Mouse (Mus musculus) olfactory bulb, adult 2 months (tissue): Measurements from ENCODE around the gene Eif4e2. TPM values are rescaled to one million over a fixed set of nuclear protein-coding genes. Genes with fewer than 3 reads are reported as not detected.

Source experiments
- H3K27ac ChIP-seq: fragments of 200-500 bp; 2 replicates; pipeline ENCODE4 v1.5.1; 2012; ENCODE audit warnings: low read depth, low read length; ENCODE audit not compliant: insufficient read depth
- H3K4me1 ChIP-seq: fragments of 200-500 bp; 2 replicates; pipeline ENCODE4 v1.6.1; 2012; ENCODE audit warnings: low read length; ENCODE audit not compliant: control insufficient read depth, insufficient read depth
- H3K4me3 ChIP-seq: fragments of 200-500 bp; 2 replicates; pipeline ENCODE4 v1.5.1; 2012; ENCODE audit warnings: mild to moderate bottlenecking, low read depth, low read length, moderate library complexity; ENCODE audit not compliant: insufficient read depth
- CTCF ChIP-seq: fragments of 200-500 bp; IDR thresholded peaks from 2 replicates; pipeline ENCODE4 v1.5.1; 2012; ENCODE audit warnings: low read depth, mild to moderate bottlenecking, low read length, moderate library complexity; ENCODE audit not compliant: insufficient read depth
- POLR2A ChIP-seq: fragments of 200-500 bp; IDR thresholded peaks from 2 replicates; pipeline ENCODE4 v1.6.1; 2012; ENCODE audit warnings: mild to moderate bottlenecking, low read depth, low read length, moderate library complexity; ENCODE audit not compliant: insufficient read depth
- WGBS: fragments of 180-500 bp; shearing (Covaris S2); methylation state at CpG from one replicate; pipeline ENCODE4 v1.1.7; 2018; 5-methylcytosine and 5-hydroxymethylcytosine counted together
- polyA plus RNA-seq: library from polyadenylated mRNA; stranded (reverse); fragments of >200 nt; gene quantifications from 2 replicates; pipeline ENCODE4 v1.2.4, GENCODE M21; 2012; ENCODE audit warnings: low replicate concordance; ENCODE audit not compliant: missing spikeins, insufficient read depth, insufficient read length

Eif4e2 gene
- polyA plus RNA-seq, 1 experiment = not detected

GRCm38 (mm10) chr1:87198119-87199065 is 15.3 kb upstream of the Eif4e2 start:
- H3K27ac ChIP-seq = no peak overlapping the region
- no peaks in the 10 kb centered on the region for H3K4me1 ChIP-seq
- WGBS = 80% methylated on average over 12 of the region's 12 CpGs
- TF ChIP-seq CTCF = no peak
- TF ChIP-seq POLR2A = no peak
- H3K4me3 ChIP-seq = no peak overlapping the region

- Histone ChIP-seq H3K27ac (no peak overlapping the region), H3K4me3 (no peak overlapping the region), H3K4me1 (no peaks in the 10 kb centered on the region)
- TF ChIP-seq POLR2A (no peak), CTCF (no peak)
- 55% methylated on average over 2 of the region's 2 CpGs for WGBS
Measured at GRCm38 (mm10) chr1:87200811-87201210, 12.9 kb upstream of the Eif4e2 start.

GRCm38 (mm10) chr1:87201848-87202247 is 11.9 kb upstream of the Eif4e2 start:
- H3K4me1 ChIP-seq = no peaks in the 10 kb centered on the region; the same call in 1 of the 2 replicates
- WGBS = 24% methylated on average over 1 of the region's 1 CpGs
- no peak overlapping the region for H3K27ac ChIP-seq
- no peak for TF ChIP-seq CTCF
- no peak for TF ChIP-seq POLR2A
- H3K4me3 ChIP-seq = no peak overlapping the region

- no peak overlapping the region for H3K4me3 ChIP-seq
- WGBS = 81% methylated on average over 5 of the region's 5 CpGs
- no peaks in the 10 kb centered on the region; the same call in 1 of the 2 replicates for H3K4me1 ChIP-seq
- H3K27ac ChIP-seq = no peak overlapping the region
- TF ChIP-seq CTCF = no peak
- no peak for TF ChIP-seq POLR2A
Measured at GRCm38 (mm10) chr1:87203779-87204178, 9.9 kb upstream of the Eif4e2 start.

- Histone ChIP-seq H3K4me1 (no peaks in the 10 kb centered on the region; the same call in 1 of the 2 replicates), H3K4me3 (no peak within 1 kb of the TSS), H3K27ac (no peak within 1 kb of the TSS)
- WGBS = 92% methylated on average over 7 of the region's 7 CpGs
- TF ChIP-seq CTCF (no peak), POLR2A (no peak)
Measured at GRCm38 (mm10) chr1:87204465-87204864, 9.2 kb upstream of the Eif4e2 start, which contains the start of gene Chrng. Gene Chrng (plus strand): TSS chr1:87204657.

GRCm38 (mm10) chr1:87205038-87205437 is 8.7 kb upstream of the Eif4e2 start:
- Histone ChIP-seq H3K4me1 (no peaks in the 10 kb centered on the region; the same call in 1 of the 2 replicates), H3K27ac (no peak overlapping the region), H3K4me3 (no peak overlapping the region)
- 77% methylated on average over 6 of the region's 6 CpGs for WGBS
- TF ChIP-seq POLR2A (no peak), CTCF (no peak)

- Histone ChIP-seq H3K4me1 (no peaks in the 10 kb centered on the region; the same call in 1 of the 2 replicates), H3K4me3 (no peak overlapping the region), H3K27ac (no peak overlapping the region)
- TF ChIP-seq CTCF (no peak), POLR2A (no peak)
- WGBS = 40% methylated on average over 3 of the region's 3 CpGs
Measured at GRCm38 (mm10) chr1:87205502-87205901, 8.2 kb upstream of the Eif4e2 start.

- Histone ChIP-seq H3K4me3 (no peak overlapping the region), H3K4me1 (no peaks in the 10 kb centered on the region; the same call in 1 of the 2 replicates), H3K27ac (no peak overlapping the region)
- 29% methylated on average over 17 of the region's 17 CpGs for WGBS
- TF ChIP-seq CTCF = no peak
- TF ChIP-seq POLR2A = no peak
Measured at GRCm38 (mm10) chr1:87206339-87206738, 7.4 kb upstream of the Eif4e2 start.

GRCm38 (mm10) chr1:87211431-87211830 is 2.3 kb upstream of the Eif4e2 start:
- 87% methylated on average over 4 of the region's 4 CpGs for WGBS
- TF ChIP-seq POLR2A (no peak), CTCF (no peak)
- H3K27ac ChIP-seq = no peak overlapping the region
- H3K4me1 ChIP-seq = peaks cover 5% of the 10 kb centered on the region; the same call in 1 of the 2 replicates
- H3K4me3 ChIP-seq = no peak overlapping the region
